Mouse (Mus musculus): ENCODE data around the gene Tmem135. TPM values are rescaled to one million over a fixed set of nuclear protein-coding genes. Genes with fewer than 3 reads are reported as not detected.

Gene Tmem135
- total RNA-seq, 2 experiments from 2014 or later = 55.6 to 60.5 TPM

DNA sequence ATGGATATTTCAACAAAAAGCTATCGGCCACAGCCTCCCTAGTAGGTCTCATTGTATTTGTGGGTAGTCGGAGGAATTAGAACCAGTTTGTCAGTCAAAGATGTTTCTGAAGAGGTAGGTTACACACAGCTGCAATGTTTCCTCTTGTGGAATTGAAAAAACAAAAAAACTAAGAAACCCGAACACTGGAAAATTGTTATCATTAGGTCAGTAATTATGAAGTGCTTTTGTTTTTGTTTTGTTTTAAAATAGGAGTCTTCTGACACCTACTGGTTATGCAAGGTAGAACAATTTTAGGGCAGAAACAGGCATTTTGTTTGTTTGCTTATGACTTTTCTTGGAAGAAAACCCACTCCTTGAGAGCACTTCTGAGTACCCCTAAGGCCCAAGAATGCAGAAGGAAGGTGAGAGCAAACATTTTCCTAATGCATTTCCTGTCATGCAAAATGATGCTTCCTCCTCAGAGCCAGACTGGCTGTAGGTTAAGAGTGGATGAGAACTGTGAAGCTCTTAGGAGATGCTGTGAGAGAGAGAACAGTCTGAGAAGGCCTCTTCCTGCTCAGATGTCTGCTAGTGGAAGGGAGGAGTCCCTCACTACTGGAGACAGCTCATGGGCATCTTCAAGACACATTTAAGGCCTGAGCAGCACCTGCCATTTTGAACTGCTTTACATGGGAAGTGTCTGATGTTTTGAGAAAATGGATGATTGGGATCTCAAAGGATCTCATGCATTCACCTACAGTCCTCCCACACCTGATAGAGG is 15.1 kb upstream of the Tmem135 start:
- intact Hi-C loops (cut with DNase I) = loop anchor here (5.0 kb wide), 2 partner anchors 252 to 332 kb away; no protein-coding TSS in a partner anchor
- no peak for DNase-seq (ENCODE audit: extremely low spot score in 1 of 2, low spot score in 2 of 2)

DNA sequence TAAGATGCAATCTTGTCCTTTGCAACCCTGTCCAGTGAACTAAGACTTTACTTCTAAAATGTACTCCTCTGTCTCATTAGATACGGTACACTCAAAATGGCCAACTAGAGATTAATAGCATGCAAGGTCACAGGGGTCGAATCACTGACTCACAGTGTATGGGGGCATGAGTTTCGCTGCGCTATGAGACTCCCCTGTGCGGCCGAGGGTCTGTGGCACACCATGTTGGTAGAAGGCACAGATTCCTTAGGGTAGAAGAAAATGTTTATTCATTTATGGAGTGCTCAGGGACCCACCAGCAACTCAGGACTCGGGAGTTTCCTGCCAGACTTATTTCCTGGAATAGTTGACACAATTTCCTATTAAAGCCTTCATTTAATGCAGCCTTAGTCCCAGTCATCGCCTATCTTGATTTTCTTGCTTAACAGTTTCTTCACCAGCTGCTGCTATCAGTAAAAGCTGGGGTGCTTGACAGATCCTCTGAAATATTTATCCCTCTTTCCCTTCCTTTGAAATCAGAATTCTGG is 14.2 kb upstream of the Tmem135 start:
- no peak for DNase-seq (ENCODE audit: extremely low spot score in 1 of 2, low spot score in 2 of 2)
- intact Hi-C loops (cut with DNase I) = loop anchor here (5.0 kb wide), 2 partner anchors 251 to 331 kb away; no protein-coding TSS in a partner anchor

DNA sequence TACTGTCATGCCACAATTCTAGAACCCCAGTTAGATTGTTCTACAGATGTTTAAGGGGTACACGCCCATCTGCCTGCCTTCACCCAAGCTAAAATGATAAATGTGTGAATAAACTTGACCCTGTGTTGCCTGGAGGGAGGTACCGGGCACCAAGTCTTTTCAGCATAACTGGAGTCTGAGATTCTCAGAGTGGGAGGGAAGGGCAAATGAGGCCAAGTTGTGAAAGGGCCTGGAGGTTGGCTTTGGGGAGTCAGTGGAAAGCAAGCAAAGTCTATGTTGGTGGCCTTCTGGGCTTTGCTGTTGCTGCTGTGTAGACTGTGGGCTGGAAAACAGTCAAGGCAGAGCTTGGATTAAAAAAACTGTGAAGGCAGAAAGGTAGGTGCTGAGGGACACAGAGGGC is 13.7 kb upstream of the Tmem135 start:
- intact Hi-C loops (cut with DNase I) = loop anchor here (5.0 kb wide), 2 partner anchors 250 to 330 kb away; no protein-coding TSS in a partner anchor
- DNase-seq (ENCODE audit: extremely low spot score in 1 of 2, low spot score in 2 of 2) = no peak

DNA sequence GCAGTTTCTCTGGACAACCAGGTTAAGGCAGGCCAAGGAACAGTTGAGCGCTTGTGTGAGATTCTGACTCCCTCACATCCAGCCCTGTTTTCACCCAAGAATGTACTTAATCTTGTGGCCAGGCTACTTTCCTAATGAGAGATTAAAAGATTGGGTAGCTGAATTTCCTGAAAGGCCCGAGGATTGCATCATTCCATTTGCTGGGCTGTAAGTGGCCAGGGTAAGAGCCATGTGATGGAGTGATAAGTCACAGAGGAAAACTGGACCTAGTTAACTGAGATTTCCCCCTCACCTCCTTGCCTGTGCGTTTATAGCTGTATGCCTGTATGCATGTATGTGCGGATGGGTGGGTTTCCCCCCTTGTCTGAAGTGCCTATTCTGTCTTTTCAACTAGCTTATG is 12.0 kb upstream of the Tmem135 start:
- intact Hi-C loops (cut with DNase I) = loop anchor here (5.0 kb wide), 2 partner anchors 249 to 329 kb away; no protein-coding TSS in a partner anchor
- no peak for DNase-seq (ENCODE audit: extremely low spot score in 1 of 2, low spot score in 2 of 2)

DNA sequence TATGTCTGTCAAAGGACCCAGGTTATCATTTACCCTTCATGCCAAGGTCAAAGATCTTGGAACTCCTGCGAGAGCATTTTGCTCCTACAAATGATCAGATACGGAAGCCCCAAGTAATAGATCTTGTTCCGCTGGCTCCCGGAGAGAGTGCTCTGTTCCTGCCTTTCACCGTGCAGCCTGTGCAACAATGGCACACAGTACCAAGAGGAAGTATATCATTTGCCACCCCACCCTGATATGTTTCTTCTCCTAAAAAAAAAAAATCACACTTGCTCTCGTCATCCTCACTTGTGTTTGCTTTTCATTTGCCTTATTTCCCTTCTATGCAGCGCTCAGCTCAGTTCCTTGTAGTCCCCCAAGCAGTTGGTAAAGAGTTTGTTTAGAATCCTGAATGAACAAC is 8.1 kb upstream of the Tmem135 start:
- no peak for DNase-seq (ENCODE audit: extremely low spot score in 1 of 2, low spot score in 2 of 2)
- intact Hi-C loops (cut with DNase I) = no loop called here

DNA sequence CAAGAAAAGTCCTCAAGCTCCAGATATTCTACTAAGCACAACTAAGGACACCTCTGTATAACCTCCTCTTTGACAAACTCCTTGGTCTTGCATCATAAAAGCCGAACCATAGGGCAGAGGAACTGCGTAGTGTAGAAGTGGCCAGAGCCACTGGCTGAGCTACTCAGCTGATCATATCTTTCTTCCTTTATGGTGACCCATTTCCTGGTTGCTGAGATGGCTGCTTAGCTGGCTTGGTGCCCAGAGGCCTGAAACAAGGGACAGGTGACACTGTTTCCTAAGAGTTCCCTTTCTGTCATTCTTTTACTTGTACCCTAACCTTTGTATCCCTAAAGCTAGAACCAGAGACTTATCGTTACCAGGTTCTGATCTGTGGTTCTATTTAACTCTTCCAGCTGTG is 7.3 kb upstream of the Tmem135 start:
- intact Hi-C loops (cut with DNase I) = no loop called here
- DNase-seq (ENCODE audit: extremely low spot score in 1 of 2, low spot score in 2 of 2) = no peak

DNA sequence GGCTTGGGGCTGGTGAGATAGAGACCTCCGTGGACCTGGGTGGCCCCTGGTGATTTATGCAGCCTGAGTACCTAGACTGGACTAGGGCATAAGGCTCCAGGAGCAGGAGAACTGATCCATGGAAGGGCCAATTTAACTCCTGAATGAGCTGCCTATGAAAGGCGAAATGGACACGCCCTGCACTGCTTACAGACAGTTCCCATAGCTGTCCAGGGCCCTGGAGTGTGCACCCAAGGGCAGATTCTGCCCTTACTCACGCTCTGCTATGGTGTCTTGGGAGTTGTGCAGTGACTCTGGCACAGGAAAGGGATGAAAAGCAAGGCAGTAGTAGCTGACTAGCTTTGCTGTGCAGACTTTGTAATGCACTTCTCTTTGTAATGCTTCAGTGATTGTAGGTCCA is 6.3 kb upstream of the Tmem135 start:
- intact Hi-C loops (cut with DNase I) = no loop called here
- no peak for DNase-seq (ENCODE audit: extremely low spot score in 1 of 2, low spot score in 2 of 2)

DNA sequence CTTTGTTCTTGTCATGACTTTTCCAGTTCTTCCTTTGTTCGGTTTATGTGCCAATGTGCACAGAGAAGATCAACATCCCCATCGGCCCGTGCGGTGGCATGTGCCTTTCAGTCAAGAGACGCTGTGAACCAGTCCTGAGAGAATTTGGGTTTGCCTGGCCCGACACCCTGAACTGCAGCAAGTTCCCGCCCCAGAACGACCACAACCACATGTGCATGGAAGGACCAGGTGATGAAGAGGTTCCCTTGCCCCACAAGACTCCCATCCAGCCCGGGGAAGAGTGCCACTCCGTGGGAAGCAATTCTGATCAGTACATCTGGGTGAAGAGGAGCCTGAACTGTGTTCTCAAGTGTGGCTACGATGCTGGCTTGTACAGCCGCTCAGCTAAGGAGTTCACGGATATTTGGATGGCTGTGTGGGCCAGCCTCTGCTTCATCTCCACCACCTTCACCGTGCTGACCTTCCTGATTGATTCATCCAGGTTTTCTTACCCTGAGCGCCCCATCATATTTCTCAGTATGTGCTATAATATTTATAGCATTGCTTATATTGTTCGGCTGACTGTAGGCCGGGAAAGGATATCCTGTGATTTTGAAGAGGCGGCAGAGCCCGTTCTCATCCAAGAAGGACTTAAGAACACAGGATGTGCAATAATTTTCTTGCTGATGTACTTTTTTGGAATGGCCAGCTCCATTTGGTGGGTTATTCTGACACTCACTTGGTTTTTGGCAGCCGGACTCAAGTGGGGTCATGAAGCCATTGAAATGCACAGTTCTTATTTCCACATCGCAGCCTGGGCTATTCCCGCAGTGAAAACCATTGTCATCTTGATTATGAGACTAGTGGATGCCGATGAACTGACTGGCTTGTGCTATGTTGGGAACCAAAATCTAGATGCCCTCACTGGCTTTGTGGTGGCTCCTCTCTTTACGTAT is 3.3 kb upstream of the Tmem135 start:
- DNase-seq (ENCODE audit: extremely low spot score in 1 of 2, low spot score in 2 of 2) = no peak
- intact Hi-C loops (cut with DNase I) = no loop called here

DNA sequence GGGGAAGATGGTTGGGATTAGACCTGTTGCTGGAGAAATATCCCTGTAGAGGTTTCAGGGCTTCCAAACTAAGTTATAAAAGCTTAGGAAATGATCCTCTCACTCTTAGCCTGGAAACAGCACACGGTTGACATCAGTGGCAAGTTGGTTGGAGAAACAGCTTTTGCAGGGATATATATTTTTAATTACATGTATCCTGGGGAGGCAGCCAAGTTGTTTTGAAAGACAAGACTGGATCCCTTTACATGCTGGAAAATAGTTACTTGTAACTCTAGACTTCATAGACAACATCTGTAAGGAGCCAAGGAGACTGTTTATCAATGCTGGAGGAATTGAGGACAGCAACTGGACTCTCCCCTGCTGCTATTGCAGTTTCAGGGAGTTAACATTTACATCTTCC is 2.0 kb upstream of the Tmem135 start:
- intact Hi-C loops (cut with DNase I) = no loop called here
- DNase-seq (ENCODE audit: extremely low spot score in 1 of 2, low spot score in 2 of 2) = no peak

DNA sequence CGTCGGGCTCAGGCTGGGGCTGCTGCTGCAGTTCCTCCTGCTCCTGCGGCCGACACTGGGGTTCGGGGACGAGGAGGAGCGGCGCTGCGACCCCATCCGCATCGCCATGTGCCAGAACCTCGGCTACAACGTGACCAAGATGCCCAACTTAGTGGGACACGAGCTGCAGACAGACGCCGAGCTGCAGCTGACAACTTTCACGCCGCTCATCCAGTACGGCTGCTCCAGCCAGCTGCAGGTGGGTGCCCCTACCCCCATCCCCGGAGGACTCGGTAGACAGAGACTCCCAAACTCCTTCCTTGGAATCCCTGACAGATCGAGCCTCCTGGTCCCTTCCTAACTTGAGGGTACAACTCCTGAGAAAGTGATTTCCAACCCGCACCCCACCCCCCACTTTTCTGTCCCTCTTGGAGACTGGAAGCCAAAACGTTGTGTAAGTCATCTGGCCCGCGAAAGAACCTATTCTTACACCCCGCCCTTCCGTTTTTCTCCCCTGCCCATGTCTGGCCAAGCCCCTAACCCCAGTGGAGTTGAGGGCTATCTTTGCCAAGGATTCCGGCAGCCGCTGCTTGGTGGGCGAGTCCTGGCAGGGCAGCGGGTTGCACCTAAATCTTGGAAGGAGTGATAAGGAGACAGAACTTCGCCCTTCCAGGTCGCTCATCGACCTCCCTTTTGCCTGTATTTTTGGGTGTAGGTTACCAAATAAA is 865 bp upstream of the Tmem135 start:
- peak in 1 of 2 experiments; percentile 51 for DNase-seq (ENCODE audit: extremely low spot score in 1 of 2, low spot score in 2 of 2)
- intact Hi-C loops (cut with DNase I) = no loop called here

DNA sequence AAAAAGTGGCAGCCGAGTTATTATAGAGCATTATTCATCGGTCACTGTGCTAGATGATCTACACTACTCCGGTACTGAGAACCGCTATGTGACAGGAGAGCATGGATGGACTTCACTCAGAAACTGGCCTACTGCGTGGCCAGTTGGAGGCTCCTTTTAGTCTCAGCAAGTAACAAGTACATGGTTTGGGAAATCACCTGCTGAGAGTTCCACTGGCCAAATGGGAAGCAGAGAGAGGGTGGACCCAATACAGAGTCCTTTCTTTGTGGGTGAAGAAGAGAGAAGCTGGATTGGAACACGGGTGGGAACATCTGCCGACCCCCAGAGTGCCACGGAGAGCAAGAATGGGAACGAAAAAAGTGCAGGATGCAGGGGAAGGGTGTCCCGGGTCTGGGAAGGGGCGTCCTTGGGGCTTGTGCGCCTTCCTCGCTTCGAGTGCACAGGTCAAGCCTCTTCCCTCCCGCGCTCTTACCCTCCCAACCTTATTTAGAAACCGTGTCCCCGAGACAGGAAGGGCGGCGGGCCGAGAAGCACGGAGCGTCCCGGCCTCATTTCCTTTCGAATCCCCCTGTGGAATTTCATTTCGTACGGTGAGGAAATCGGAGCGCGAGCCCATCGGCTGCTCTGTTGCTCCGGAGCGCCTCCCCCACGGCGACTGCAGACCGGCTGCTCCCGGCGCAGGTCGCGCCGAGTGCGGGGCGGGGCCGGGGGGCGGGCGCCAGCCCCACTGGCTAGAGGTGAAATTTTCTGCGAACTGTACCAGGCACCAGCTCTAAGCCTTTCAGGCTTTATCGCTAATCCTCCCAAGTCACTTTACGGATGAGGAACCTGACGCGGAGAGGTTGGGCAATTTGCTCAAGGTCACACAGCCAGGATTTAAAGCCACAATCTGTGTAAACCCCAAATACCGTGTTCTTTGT is 709 bp downstream of the Tmem135 start:
- intact Hi-C loops (cut with DNase I) = no loop called here
- DNase-seq (ENCODE audit: extremely low spot score in 1 of 2, low spot score in 2 of 2) = peak; percentile 17 to 88

DNA sequence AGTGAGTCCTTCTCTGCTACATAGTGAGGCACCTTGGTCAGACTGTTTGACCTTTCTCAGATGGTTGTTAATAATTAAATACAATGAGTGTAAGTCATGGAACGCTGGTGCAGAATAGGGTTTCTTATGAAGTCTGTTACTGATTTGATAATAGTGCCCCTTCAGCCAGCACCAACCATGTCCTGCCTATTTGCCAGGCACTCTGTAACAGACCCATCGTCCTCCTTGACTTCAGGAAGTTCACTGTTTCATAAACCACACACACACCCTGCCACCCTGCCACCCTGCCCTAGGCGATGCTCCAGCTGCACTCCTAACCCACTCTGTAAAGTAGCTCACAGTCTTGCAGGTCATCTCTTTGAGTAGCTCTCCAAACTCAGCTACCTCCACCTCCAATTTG is 2.1 kb downstream of the Tmem135 start:
- intact Hi-C loops (cut with DNase I) = no loop called here

DNA sequence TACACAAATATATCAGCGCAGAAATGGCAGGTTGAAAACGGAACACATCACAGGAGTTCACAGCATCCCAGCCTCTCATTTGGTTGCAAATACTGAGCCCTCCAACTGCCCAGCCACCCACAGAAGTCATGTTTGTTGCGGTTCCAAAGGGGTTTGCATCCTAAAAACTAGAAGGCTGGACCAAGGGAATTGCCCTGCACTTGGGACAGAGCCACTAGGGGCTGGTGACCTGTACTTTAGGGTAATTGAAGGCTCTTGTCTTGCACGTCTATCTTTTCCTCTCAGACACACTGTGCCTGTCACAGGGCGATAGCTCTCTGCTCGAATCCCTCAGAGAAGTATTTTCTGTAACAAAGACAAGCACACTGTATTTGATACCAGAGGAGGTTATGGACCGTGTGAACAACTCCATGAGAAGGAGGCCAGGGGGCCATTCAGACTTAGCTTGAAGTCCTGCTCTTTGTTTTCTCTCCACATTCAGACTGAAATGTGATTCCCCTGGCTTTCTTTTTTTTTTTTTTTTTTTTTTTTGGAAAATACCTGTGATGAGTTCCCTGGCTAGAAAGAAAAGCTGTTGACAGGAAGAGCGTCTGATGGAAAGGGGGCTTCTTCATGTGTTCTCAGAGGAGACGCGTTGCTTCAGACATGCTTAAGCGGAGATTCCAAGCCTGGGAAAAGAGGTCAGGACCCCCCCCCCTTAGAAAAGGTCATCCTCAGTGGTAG is 2.7 kb downstream of the Tmem135 start:
- no peak for DNase-seq (ENCODE audit: extremely low spot score in 1 of 2, low spot score in 2 of 2)
- intact Hi-C loops (cut with DNase I) = no loop called here

More for the DNA sequence above, 2.1 kb downstream of the Tmem135 start:
- DNase-seq (ENCODE audit: extremely low spot score in 1 of 2, low spot score in 2 of 2) = no peak

DNA sequence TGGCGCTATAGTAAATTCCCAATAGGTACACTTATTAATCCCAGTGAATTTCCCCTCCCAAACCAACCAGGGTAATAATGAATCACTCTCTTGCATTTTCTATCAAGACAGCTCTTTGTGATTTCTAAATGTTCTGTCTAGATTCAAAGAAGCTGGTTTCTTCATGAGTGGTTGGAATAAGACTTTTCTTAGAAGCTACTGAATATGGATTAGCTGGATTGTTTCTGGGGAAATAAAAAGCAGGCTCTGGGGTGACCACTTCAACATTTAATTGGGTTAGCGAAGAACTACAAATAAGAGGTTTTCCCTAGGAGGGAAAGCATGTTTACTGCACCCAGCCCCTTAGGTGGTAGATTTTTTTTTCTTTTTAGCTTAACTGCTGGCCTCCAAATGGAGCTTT is 3.3 kb downstream of the Tmem135 start:
- intact Hi-C loops (cut with DNase I) = no loop called here
- DNase-seq (ENCODE audit: extremely low spot score in 1 of 2, low spot score in 2 of 2) = no peak

DNA sequence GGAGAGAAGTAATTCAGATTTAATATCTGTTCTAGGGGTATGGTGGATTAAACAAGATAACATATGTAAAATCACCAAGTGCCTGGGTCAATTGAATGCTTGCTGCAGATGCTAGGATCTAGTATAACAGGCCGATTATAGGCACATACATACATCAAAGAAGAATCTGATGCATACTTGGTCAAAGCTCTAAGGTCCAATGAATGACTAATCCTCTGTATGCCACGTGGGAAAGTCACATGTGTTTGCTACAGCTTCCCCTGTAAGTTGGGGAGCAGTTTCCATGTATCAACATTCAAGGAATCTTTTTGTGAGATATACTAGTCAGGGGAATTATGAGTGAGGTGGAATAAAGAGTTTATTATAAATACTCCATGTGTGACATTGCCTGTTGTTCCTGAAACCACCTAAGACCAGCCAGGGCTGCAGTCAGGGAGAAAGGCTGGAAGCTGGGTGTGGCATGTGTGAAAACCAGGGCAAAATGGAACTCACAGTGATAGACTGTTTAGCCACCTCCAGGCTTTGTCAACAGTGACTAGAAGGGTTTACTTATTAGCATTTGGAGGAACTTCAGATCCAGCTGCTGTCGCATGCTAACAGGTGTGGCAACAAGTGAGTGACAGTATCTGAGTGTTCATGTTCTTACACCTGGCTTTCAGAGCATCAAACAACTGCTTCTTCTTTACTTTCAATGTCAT is 6.0 kb downstream of the Tmem135 start:
- intact Hi-C loops (cut with DNase I) = no loop called here
- DNase-seq (ENCODE audit: extremely low spot score in 1 of 2, low spot score in 2 of 2) = no peak

DNA sequence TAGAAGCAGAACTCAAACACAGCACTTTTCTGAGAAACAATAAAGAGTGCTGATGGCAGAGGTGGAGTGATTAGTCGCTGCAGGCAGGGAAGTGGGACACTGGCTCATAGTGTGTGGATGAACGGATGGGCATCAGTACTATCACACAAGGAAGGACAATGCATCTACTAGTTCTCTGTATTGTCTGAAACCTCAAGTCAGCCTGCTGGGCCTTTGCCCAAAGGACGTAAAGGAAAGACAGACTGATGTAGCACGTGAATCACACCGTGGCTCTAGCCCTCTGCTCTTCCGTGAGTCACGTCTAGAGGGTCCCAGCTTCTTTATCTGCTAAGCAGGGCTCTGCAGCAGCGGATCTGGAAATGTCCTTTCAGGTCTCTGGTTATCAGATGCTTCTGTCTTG is 7.6 kb downstream of the Tmem135 start:
- intact Hi-C loops (cut with DNase I) = no loop called here
- no peak for DNase-seq (ENCODE audit: extremely low spot score in 1 of 2, low spot score in 2 of 2)

DNA sequence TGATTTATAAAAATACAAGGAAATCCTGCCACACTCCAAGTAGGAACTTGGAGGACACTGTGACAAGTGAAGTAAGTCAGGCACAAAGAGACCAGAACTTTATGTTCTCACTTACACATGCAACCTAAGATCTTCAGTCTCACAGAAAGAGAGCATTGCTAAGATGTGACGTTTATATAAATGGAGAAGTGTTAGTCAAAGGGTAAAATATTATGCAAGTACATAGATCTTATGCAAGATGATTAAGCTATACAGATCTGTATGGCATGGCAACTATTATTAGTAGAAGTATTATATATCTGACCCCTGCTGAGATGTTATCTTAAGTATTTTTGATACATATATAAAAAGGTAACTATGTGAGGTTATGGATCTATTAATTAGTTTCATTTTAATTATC is 8.6 kb downstream of the Tmem135 start:
- intact Hi-C loops (cut with DNase I) = no loop called here

More for the DNA sequence above, 8.6 kb downstream of the Tmem135 start:
- DNase-seq (ENCODE audit: extremely low spot score in 1 of 2, low spot score in 2 of 2) = no peak

Data from left cerebral cortex, postnatal 10 days (tissue).